Mouse (Mus musculus): Measurements from ENCODE around the gene Cracr2a. TPM values are rescaled to one million over a fixed set of nuclear protein-coding genes. Genes with fewer than 3 reads are reported as not detected.

Gene Cracr2a
- total RNA-seq, 2 experiments from 2014 or later: 0.31 to 0.35 TPM

DNA sequence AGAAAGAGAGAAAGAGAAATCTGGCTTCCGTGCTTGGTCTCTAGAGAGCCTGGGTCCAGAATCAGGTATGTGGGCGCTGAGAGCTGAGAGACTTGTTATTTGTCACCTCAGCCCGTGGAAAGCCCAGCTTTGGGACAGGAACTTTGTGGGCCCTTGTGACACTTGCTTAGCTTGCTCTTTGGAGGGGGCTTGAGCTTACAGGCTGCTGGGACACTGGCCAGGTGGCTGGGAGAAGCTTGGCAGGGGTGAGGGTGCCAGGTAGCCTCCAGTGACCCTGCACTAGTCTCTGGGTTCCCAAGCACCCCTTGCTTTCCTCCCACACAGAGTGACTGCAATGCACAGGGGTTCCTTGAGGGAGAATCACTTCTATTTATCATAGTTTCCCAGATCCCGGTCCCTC lies 2.4 kb downstream of the Cracr2a start:
- no peak for DNase-seq

DNA sequence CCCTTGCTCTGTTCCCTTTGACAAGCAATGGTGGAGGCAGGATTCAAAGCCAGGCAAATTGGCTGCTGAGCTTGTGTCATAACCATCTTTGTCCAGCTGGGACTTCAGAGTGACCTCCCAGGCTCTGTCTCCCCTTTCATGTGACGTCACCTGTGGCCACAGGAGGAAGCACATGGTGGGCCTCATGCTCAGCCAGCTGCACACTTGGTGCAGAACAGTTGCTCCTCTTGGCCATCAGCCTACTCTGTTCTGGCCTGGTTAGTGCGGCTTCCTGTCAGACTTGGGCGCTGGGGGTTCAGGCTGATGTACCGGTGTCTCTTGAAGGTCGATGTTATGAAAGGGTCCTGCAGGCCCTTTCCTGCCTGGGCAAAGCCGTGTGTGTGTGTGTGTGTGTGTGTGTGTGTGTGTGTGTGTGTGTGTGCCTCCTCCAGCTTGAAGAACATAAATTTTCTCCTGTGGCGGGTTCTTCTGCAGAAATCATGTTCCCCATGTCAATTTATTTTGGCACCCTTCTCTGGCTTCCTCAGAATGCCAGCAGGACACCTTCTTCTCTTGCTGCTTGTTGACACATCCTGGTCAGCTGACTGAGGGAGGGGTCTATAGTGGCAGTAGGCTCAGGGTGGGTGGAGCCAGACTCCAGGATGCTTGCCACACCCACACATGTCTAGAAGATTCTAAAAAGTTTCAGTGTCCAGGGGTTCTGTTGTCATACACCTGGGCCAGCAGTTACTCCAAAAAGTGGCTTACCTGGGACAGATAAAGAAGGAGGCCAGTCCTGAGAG lies 5.0 kb downstream of the Cracr2a start:
- DNase-seq: peak; percentile 22
- intact Hi-C loops (cut with DNase I): no loop called here

More for the DNA sequence above, 2.4 kb downstream of the Cracr2a start:
- intact Hi-C loops (cut with DNase I): loop anchor here (5.0 kb wide), 2 partner anchors 59 to 359 kb away; no protein-coding TSS in a partner anchor

DNA sequence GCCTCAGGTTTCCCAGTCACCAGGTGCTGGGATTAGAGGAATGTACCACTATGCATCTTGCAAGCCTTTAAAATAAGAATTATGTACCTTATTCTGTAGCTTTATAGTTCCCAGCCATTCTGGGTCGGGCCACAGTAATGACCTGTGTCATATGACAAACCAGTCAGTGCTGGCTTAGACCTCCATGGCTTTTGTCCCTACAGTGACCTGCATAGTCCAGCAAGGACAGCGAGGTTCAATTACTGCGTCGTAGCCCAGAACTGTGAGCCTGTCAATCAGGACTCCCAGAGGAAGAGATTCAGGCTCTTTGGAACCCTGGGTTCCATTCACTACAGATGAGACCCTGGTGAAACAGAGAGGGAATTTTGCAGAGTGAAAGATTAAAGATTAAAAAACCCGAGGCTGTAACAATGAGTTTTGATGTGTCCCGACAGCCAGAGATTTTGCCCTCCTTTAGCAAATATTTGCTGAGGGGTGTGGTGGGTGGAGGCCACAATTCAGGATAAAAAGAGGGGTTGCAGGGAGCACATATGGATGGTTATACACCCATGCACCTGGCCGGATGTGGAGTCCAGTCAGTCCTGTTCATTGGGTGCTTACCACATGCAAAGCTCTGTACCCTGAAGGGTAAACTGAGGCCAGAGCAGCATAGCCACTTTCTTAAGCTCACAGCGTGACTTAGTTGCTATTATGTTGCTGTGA lies 10.9 kb downstream of the Cracr2a start:
- intact Hi-C loops (cut with DNase I): no loop called here
- no peak for DNase-seq

DNA sequence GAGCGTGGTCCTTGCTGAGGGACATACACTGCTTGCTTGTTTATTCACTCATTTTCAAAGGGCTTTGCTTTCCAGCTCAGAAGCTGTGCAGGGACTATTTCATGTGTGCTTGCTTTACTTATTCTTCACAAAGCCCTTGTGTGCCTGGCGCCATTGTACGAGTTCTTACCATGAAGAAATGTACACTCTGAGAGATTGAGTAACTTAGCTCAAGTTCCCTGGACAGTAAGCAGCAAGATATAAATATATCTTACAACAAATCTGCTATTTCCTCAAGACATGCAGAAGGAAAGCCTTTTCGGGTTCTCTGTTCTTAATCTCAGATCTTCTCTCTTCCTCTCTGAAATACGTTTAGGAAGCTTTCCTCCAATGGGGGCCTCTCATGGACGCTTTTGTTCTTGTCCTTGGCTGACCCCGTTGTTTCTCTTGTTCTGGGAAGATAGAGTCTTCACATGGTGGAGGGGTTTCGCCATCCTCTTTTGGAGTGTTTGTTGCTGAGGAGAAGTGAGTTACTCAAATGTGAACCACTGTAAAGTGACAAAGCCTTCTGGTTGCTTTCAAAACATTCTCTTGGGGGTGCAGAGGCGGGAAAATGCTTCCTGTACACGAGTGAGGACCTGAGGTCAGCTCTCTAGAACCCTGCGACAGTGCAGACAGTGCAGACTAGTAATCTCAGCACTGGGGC lies 12.8 kb downstream of the Cracr2a start:
- DNase-seq: no peak
- intact Hi-C loops (cut with DNase I): no loop called here

DNA sequence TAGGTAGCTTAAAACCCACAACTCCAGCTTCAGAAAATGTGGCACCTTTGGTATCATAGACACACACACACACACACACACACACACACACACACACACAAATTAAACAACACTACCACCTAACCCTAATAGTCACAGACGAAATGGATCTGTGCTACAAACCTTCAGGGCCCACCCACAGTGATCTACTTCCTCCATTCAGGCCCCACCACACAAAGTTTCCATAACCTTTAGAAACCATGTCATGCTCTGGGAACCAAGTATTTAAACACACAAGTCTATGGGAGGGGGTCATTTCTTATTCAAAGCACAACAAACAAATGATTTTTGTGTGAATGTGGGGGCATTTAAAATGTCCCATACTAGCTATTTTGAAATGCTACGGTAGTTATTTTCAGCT lies 14.1 kb downstream of the Cracr2a start:
- intact Hi-C loops (cut with DNase I): no loop called here

DNA sequence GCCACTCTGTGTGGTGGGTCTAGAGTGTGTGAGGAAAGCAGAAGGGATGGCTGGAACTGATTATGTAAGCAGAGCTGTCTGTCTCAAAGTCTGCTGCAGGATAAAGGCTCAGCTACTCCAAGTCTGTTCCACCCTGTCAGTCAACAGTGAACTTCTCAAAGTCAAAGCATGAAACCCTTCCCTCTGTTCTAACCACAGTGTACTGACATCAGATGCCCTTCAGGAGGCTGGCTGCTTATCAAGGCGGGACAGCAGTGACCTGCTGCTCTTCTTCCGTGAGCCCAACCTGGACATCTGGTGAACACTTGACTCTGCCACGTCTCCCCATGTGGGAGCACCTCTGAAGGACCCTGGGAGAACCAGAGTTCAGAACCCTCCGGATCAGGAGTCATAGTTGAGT lies 16.6 kb downstream of the Cracr2a start:
- intact Hi-C loops (cut with DNase I): no loop called here
- DNase-seq: no peak

More for the DNA sequence above, 14.1 kb downstream of the Cracr2a start:
- no peak for DNase-seq

DNA sequence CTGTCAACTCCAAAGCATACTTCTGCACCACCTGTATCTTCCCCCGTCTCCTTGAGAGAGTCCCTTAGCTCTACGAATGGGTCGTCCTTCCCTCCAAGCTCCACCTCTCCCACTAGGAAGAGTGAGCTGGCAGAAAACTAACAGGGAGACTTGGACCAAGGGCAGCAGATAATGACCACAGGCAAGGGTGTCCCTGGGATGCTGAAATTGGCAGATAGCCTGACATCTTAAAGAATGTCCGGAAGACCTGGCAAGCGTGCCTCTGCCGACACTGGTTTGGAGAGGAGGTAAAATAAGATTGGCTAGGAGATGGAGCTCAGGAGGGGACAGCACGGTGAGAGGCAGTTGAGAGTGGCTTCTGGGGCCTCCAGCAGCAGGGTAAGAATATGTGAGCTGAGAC lies 17.2 kb downstream of the Cracr2a start:
- intact Hi-C loops (cut with DNase I): no loop called here
- DNase-seq: no peak

DNA sequence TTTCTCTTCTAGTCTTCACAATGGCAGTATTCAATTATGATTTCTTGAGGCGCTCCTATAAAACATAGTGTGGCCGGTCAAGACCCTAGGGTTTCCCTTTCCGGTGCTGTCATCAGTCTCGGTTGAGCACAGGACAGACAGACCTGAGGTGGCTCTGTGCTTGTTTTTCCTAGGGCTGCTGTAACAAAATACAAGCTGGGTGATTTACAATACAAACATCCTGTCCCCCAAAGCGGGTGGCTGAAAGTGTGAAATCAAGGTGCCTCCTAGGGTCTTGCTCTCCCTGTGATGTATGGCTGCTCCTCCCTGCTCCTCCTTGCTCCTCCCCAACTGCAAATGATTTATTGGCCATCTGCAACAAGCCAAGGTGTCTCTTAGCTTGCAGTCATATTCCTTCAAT lies 17.7 kb downstream of the Cracr2a start:
- intact Hi-C loops (cut with DNase I): no loop called here
- DNase-seq: no peak

DNA sequence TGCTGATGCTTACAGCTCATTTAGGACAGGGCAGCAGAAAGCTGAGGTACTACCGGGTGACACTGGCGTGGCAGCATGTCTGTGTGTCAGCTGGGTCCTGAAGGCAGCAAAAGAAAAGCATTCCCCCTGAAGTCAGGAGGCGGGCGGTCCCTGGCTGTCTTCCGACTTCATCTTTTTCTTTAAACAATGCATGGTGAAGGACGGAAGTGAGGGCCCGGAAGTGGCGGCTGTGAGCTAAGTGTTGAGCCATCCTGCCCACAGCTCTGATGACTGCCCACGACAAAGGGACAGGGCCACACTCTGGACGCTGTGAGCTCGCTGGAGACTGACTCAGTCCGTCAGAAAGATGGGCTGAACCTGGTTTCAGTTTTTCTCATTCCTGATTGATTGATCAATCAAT lies 20.8 kb downstream of the Cracr2a start:
- intact Hi-C loops (cut with DNase I): loop anchor here (5.0 kb wide), 1 partner anchor 40 kb away; no protein-coding TSS in a partner anchor
- no peak for DNase-seq

DNA sequence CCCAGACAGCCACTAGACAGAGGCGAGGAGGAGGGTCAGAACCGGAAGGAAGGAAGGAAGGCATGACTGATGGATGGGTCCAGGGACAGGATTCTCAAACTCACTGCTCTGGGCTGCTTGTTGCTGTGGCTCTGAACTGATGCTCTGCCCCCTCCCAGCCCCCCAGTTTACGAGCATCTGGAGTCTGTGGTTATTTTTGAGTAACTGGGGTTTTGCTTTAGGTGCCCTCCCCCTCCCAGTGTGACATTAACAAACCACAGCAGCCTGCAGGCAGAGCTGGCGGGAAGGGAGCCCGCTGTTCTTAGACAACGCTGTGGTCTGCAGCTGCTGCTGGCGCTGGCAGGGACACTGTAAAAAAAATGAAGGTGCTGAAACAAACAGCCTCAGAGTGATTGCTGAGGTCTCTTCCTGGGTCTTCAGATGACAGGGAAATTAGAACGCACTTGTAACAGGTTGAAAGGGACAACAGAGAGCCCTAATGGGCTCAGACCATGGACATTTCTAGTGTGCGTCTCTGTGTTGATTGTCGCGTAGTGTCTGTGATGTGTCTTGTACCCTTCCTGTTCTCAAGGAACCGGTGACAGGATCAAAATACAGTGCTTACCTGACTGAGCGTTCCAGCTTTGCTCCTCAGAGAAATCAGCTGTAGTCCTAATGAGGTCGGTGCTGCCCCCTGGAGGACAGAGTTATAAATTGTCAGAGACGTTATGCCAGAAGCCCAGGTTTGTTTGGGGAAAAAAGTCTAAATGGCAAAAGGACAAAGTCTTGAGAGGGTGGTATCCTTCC lies 21.4 kb downstream of the Cracr2a start:
- intact Hi-C loops (cut with DNase I): loop anchor here (5.0 kb wide), 1 partner anchor 40 kb away; no protein-coding TSS in a partner anchor

DNA sequence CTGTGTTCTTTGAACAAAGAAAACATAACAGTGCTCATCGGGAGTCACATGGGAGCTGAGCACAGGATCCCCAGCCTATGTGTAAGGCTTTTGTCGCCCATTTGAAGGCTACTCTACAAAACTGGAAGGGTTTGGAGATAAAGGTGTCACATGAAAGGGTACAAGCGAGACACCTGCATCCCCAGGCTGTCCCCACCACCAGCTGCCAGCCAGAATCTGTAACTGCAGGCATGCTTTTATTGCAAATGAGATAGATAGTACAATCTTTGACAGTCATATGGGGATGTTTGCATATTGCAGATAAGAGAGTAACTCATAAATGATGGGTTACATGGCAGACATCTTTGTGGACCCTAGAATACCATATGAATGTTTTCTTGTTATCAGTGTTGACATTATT lies 30.3 kb downstream of the Cracr2a start:
- intact Hi-C loops (cut with DNase I): no loop called here
- no peak for DNase-seq

More for the DNA sequence above, 21.4 kb downstream of the Cracr2a start:
- peak; percentile 37 to 51 for DNase-seq

DNA sequence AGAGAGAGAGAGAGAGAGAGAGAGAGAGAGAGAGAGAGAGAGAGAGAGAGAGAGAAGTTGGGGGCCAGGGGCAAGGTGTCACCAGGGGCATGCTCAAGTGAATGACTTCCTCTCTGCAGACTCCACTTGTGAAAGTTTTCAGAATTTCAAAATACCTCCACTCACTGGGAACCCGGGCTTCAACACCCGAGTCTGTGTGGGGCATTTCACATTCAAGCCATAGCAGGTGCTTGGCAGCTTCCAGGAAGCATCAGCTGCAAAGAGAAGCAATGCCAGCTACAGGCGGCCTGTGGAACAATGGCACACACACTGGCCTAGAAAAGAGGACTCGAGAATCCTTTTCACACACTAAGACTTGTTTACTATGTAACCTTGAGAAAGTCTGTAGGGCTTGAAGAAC lies 32.3 kb downstream of the Cracr2a start:
- intact Hi-C loops (cut with DNase I): no loop called here
- DNase-seq: no peak

DNA sequence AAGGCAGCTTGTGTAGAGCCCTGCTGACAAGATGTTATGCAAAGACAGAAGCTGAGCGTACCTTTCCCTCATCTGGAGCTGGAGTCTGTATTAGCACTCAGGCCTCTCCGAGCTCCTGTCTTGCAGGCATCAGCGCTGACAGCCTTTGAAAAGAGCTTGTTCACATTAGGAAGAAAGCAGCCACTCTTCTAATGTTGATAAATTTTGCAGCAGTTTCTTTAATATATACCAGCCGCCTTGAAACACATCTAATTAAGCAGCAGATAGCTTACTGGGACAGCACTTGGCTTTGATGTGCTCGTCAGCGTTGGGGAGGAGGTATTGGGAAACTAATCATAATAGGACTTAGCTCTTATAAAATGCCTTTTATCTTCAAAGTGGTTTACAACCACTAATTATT lies 38.1 kb downstream of the Cracr2a start:
- no peak for DNase-seq

DNA sequence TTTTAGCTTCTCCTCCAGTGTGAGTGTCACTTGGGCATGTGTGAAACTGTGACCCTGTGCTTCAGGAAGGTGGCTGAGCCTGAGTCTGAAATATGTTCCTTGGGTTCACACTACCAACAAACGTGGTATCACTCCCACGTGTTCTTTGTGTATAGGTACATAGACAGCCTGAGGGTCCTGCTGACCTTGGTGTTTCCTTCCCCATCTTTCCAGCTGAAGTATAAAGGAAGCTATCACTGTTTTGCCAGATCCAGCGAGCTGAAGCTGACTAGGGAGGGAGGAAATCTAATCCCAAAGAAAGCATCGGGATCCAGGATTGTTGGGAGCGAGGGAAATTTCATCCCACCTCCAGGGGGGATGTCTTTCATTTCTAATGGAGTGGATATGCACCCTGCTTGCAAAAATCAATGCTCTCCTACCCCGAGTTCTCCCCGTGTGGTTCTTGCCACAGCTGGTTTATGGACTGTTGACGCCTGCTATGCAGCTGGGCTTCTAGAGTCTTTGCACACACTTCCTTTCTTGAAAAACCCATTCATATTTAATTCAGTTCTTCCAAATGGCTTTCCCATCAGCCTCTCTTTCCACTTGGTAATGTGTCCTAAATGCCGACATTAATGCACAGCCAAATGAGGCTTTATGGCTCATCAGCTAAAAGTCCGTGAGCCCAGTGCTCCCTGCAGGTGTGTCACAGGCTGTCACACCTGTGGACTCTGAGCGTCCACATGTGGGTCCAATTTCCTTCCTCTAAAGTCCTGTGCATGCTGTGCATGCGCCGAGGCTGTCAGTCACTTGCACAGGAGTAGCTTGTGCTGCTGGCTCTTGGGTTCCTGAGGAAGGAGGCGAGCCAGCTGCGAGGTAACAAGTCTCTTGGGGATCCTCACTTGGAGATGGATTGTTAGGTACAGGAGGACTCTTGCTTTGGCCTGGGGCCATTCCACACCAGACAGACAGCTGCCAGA lies 44.2 kb downstream of the Cracr2a start:
- intact Hi-C loops (cut with DNase I): no loop called here
- no peak for DNase-seq

More for the DNA sequence above, 38.1 kb downstream of the Cracr2a start:
- intact Hi-C loops (cut with DNase I): no loop called here

DNA sequence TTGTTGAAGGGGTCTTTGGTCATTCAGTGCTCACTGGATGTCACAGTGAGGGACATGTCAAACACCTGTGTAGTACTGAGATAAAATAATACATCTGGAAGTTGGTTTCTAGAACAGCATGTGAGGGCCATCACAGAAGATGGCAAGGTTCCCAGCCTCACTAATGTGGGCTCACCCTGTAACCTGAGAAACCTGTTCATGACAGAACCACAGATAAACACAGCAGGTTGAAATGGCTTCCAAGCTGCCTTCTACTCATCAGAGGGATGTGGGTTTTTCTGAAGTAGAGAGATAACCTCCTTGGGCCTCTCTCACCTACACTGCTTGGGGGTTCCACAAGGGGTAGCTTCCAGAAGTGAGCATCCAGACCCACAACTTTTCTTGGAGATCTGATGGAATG lies 48.5 kb downstream of the Cracr2a start:
- intact Hi-C loops (cut with DNase I): no loop called here

DNA sequence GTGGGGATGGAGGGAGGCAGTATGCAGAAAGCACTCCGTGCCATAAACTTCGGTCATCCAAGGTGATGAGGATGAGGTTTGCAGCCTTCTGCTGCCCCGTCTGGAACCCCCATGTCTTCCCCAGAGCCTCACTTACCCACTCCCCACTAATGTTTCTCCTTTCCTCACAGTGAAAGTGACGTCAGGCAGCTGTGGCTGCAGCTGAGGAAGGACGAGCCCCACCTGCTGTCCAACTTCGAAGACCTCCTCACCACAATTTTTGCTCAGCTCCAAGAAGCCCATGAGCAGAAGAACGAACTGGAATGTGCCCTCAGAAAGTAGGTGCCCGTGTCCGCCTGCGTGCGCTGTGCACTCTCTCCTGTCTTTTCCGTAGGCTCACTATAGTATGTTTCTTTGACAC lies 50.1 kb downstream of the Cracr2a start:
- intact Hi-C loops (cut with DNase I): no loop called here

More for the DNA sequence above, 48.5 kb downstream of the Cracr2a start:
- DNase-seq: no peak

DNA sequence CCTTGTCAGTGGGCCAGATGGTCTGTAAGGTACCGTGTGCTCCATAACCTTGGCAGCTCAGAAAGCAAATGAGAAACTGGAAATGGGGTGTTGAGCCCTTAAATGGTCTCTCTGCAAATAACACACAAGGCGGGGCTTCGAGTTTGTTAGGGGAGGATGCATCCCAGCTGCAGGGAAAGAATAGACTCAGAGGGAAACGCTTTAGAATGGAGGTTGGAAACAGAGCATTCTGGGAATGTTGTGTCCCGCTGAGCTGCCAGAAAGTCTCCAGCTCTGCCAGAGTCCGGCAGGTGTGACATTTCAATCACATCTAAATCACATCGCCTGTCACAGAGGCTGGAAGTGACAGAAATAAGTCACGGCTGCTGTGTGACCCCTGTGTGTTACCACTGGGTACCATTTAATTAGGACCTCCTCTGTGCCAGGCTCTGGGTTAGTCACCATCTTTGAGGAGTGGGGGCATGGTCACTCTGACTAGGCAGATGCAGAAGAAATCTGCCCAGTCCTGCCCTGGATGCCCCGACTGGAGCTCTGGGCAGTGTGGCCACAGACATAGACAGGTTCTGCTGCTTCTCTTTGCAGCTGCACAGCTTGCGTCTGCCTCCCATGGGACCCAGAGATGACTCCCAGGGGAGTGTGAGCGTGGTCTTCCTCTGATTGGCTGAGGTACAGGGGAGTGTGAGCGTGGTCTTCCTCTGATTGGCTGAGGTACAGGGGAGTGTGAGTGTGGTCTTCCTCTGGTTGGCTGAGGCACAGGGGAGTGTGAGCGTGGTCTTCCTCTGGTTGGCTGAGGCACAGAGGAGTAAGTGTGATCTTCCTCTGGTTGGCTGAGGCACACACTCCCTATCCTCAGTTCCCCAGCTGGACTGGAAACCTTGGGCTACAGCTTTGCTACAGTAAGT lies 53.2 kb downstream of the Cracr2a start:
- DNase-seq: peak in 1 of 2 experiments; percentile 29
- intact Hi-C loops (cut with DNase I): no loop called here

More for the DNA sequence above, 50.1 kb downstream of the Cracr2a start:
- DNase-seq: no peak

DNA sequence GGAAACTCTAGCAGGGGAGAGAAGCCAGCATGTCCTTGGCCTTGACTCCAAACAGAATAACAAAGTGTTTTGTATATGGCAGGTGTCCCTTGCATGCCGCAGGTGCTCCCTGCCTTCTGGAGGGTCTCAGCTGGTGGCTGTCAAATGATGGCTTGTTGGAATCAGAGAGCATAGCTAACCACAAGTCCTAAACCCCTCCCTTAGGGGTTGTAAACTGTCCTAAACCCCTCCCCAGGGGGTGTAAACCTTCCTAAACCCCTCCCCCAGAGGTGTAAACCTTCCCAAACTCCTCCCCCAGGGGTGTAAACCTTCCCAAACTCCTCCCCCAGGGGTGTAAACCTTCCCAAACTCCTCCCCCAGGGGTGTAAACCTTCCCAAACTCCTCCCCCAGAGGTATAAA lies 55.5 kb downstream of the Cracr2a start:
- intact Hi-C loops (cut with DNase I): no loop called here
- DNase-seq: no peak

All from gastrocnemius, postnatal 36 days (tissue).